Mouse (Mus musculus) intestine, embryonic 16.5 days (tissue): ENCODE data around the gene Ankrd52. TPM values are rescaled to one million over a fixed set of nuclear protein-coding genes. Genes with fewer than 3 reads are reported as not detected.

Experiments used
- ATAC-seq: fragments of 200-750 bp; cut with Nextera tagmentation; 2 replicates; pipeline ENCODE4 v1.8.0; 2017; ENCODE audit warnings: moderate TSS enrichment, moderate library complexity
- H3K27ac ChIP-seq: fragments of 300-500 bp; sonication (generic); 2 replicates; pipeline ENCODE4 v1.5.1; 2014; ENCODE audit warnings: mild to moderate bottlenecking, low read length
- H3K27me3 ChIP-seq: fragments of 300-500 bp; sonication (generic); replicated peaks from 2 replicates; pipeline ENCODE4 v1.6.1; 2014; ENCODE audit warnings: low read length, control low read depth, mixed read lengths; ENCODE audit not compliant: control insufficient read depth, insufficient read depth
- H3K36me3 ChIP-seq: fragments of 300-500 bp; sonication (generic); 2 replicates; pipeline ENCODE4 v1.6.1; 2014; ENCODE audit warnings: low read length, control low read depth; ENCODE audit not compliant: control insufficient read depth, insufficient read depth
- H3K4me1 ChIP-seq: fragments of 300-500 bp; sonication (generic); 2 replicates; pipeline ENCODE4 v1.6.1; 2014; ENCODE audit warnings: low read length, control low read depth, mixed read lengths; ENCODE audit not compliant: control insufficient read depth, insufficient read depth
- H3K4me2 ChIP-seq: fragments of 300-500 bp; sonication (generic); 2 replicates; pipeline ENCODE4 v1.6.1; 2014; ENCODE audit warnings: low read depth, low read length, control low read depth
- H3K4me3 ChIP-seq: fragments of 300-500 bp; sonication (generic); 2 replicates; pipeline ENCODE4 v1.5.1; 2014; ENCODE audit warnings: mild to moderate bottlenecking, low read length
- H3K9ac ChIP-seq: fragments of 300-500 bp; sonication (generic); 2 replicates; pipeline ENCODE4 v1.6.1; 2014; ENCODE audit warnings: low read depth, low read length
- H3K9me3 ChIP-seq: fragments of 300-500 bp; sonication (generic); 2 replicates; pipeline ENCODE4 v1.6.1; 2016; ENCODE audit warnings: low read length, control low read depth; ENCODE audit not compliant: control insufficient read depth
- WGBS: fragments of 180-500 bp; shearing (Covaris S2); extraction: QIAGEN DNeasy Blood & Tissue Kit; methylation state at CpG from one replicate; pipeline ENCODE4 v1.1.7; 2014; 5-methylcytosine and 5-hydroxymethylcytosine counted together
- polyA plus RNA-seq: library from polyadenylated mRNA; unstranded; fragments of >200 nt; fragmentation: Nextera tagmentation; extraction: Ambion mirVana; gene quantifications from 2 replicates; pipeline ENCODE4 v1.2.1, GENCODE M21; 2015

The Ankrd52 gene
- polyA plus RNA-seq, 1 experiment from 2014 or later: 6.7 TPM

DNA sequence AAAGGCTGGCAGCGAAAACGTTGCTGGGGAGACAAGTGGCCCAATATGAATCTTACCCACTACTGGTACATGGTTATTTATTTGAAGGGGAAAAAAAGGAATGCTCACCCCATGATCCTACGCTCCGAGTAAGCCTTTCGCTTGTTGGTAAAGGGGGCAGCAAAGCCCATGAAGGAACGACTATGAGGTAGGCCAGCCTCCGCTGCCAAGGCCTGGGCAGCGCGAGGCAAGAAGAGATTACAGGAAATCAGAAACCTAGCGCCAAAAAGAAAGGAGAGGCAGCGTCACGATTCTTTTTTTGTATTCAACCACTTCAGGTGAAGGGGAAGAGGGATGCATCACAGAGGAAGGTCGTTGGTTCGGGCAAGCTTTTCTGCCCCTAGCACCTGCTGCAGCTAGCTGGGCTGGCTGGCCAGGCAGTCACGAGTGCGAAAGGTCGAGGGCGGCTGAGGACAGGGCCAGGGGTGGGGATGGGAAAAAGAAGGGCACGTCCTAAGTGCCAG is 9.0 kb upstream of the Ankrd52 start:
- H3K27me3 ChIP-seq: no peaks in the 10 kb centered on the region
- H3K4me3 ChIP-seq: peak overlapping the region; percentile 72
- ATAC-seq: no peak; the same call in 1 of the 2 replicates
- H3K36me3 ChIP-seq: no peaks in the 10 kb centered on the region
- 19% methylated on average over 19 of the region's 19 CpGs for WGBS
- H3K9me3 ChIP-seq: no peaks in the 10 kb centered on the region
- H3K27ac ChIP-seq: peak overlapping the region; percentile 91
- peak overlapping the region; percentile 76 for H3K9ac ChIP-seq
- H3K4me2 ChIP-seq: peak overlapping the region; percentile 88
- H3K4me1 ChIP-seq: peaks cover 6% of the 10 kb centered on the region; the same call in 1 of the 2 replicates

GRCm38 (mm10) chr10:128368402-128369217 is 8.3 kb upstream of the Ankrd52 start, which contains the start of gene Coq10a:
Coq10a (minus strand) TSS chr10:128368997.
- peak within 1 kb of the TSS; percentile 76 for H3K9ac ChIP-seq
- no peaks in the 10 kb centered on the region for H3K36me3 ChIP-seq
- H3K27me3 ChIP-seq: no peaks in the 10 kb centered on the region
- ATAC-seq: peak; percentile 93
- peak within 1 kb of the TSS; percentile 72 for H3K4me3 ChIP-seq
- H3K27ac ChIP-seq: peak within 1 kb of the TSS; percentile 91
- H3K4me1 ChIP-seq: peaks cover 6% of the 10 kb centered on the region; the same call in 1 of the 2 replicates
- WGBS: under 1% methylated on average over 87 of the region's 87 CpGs
- no peaks in the 10 kb centered on the region for H3K9me3 ChIP-seq
- peak within 1 kb of the TSS; percentile 88 for H3K4me2 ChIP-seq

DNA sequence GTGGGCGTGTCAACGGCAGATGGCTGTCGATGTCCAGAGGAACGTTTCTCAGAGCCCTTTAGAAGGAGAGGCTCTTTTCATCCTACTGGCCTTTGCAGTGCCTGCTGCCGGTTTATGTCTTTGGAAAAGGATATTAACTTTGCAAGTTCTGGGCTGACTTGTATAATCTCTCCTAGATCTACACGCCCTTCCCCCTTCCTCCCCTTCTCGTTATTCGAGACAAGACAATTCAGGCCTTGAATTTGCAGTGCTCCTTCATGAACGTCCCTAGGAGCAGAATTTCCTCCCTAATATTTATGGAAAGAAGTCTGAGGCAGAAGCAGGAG is 7.7 kb upstream of the Ankrd52 start:
- peak overlapping the region; percentile 72 for H3K4me3 ChIP-seq
- no peaks in the 10 kb centered on the region for H3K9me3 ChIP-seq
- peaks cover 6% of the 10 kb centered on the region; the same call in 1 of the 2 replicates for H3K4me1 ChIP-seq
- ATAC-seq: no peak
- H3K36me3 ChIP-seq: no peaks in the 10 kb centered on the region
- 4% methylated on average over 9 of the region's 9 CpGs for WGBS
- H3K27me3 ChIP-seq: no peaks in the 10 kb centered on the region
- H3K27ac ChIP-seq: peak overlapping the region; percentile 91
- H3K9ac ChIP-seq: peak overlapping the region; percentile 76
- peak overlapping the region; percentile 88 for H3K4me2 ChIP-seq

- H3K4me2 ChIP-seq: peak overlapping the region; percentile 88
- peaks cover 6% of the 10 kb centered on the region; the same call in 1 of the 2 replicates for H3K4me1 ChIP-seq
- H3K36me3 ChIP-seq: no peaks in the 10 kb centered on the region
- H3K27me3 ChIP-seq: no peaks in the 10 kb centered on the region
- no peaks in the 10 kb centered on the region for H3K9me3 ChIP-seq
- 67% methylated on average over 6 of the region's 6 CpGs for WGBS
- no peak for ATAC-seq
- H3K4me3 ChIP-seq: peak overlapping the region; percentile 72; the same call in 1 of the 2 replicates
- peak overlapping the region; percentile 76 for H3K9ac ChIP-seq
- peak overlapping the region; percentile 91 for H3K27ac ChIP-seq
Observed at GRCm38 (mm10) chr10:128369599-128369998, 7.3 kb upstream of the Ankrd52 start.

- no peaks in the 10 kb centered on the region for H3K9me3 ChIP-seq
- 57% methylated on average over 6 of the region's 6 CpGs for WGBS
- no peak overlapping the region for H3K4me2 ChIP-seq
- H3K27ac ChIP-seq: peak overlapping the region; percentile 66; the same call in 1 of the 2 replicates
- no peak for ATAC-seq
- no peak overlapping the region for H3K9ac ChIP-seq
- no peaks in the 10 kb centered on the region for H3K27me3 ChIP-seq
- H3K4me1 ChIP-seq: peaks cover 6% of the 10 kb centered on the region; the same call in 1 of the 2 replicates
- no peaks in the 10 kb centered on the region for H3K36me3 ChIP-seq
- H3K4me3 ChIP-seq: no peak overlapping the region
Observed at GRCm38 (mm10) chr10:128370021-128370420, 6.9 kb upstream of the Ankrd52 start.

- Histone ChIP-seq H3K4me3 (no peak overlapping the region), H3K4me2 (no peak overlapping the region), H3K9ac (0 out of 2 replicates have a peak overlapping the region, but pooled peaks have one; percentile 16), H3K27me3 (no peaks in the 10 kb centered on the region), H3K4me1 (peaks cover 6% of the 10 kb centered on the region; the same call in 1 of the 2 replicates), H3K36me3 (no peaks in the 10 kb centered on the region), H3K9me3 (no peaks in the 10 kb centered on the region), H3K27ac (peak overlapping the region; percentile 66)
- ATAC-seq: peak; percentile 21; the same call in 1 of the 2 replicates
- WGBS: 41% methylated on average over 4 of the region's 4 CpGs
Observed at GRCm38 (mm10) chr10:128370601-128371000, 6.3 kb upstream of the Ankrd52 start.

DNA sequence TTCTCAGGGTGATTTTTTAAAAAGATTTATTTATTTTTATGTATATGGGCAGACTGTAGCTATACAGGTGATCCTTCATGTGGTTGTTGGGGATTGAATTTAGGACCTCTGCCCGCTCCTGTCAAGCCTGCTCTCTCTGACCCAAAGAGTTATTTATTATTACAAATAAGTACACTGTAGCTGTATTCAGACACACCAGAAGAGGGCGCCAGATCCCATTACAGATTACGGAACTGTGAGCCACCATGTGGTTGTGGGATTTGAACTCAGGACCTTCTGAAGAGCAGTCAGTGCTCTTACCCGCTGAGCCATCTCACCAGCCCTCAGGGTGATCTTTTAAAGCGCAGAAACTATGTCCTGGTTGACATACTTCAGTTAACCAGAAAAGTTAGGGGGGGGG is 4.8 kb upstream of the Ankrd52 start:
- Histone ChIP-seq H3K4me3 (no peak overlapping the region), H3K36me3 (no peaks in the 10 kb centered on the region), H3K9me3 (no peaks in the 10 kb centered on the region), H3K4me1 (peaks cover 6% of the 10 kb centered on the region; the same call in 1 of the 2 replicates), H3K27ac (no peak overlapping the region), H3K9ac (no peak overlapping the region), H3K4me2 (no peak overlapping the region), H3K27me3 (no peaks in the 10 kb centered on the region)
- 81% methylated on average over 5 of the region's 5 CpGs for WGBS
- no peak for ATAC-seq

- no peaks in the 10 kb centered on the region for H3K9me3 ChIP-seq
- no peaks in the 10 kb centered on the region for H3K27me3 ChIP-seq
- H3K36me3 ChIP-seq: no peaks in the 10 kb centered on the region
- H3K9ac ChIP-seq: no peak overlapping the region
- no peak overlapping the region for H3K27ac ChIP-seq
- 75% methylated on average over 6 of the region's 6 CpGs for WGBS
- no peak overlapping the region for H3K4me2 ChIP-seq
- H3K4me3 ChIP-seq: no peak overlapping the region
- no peak for ATAC-seq
- peaks cover 6% of the 10 kb centered on the region for H3K4me1 ChIP-seq
Observed at GRCm38 (mm10) chr10:128372989-128373748, 3.7 kb upstream of the Ankrd52 start.

GRCm38 (mm10) chr10:128374393-128374792 is 2.5 kb upstream of the Ankrd52 start:
- Histone ChIP-seq H3K4me2 (no peak overlapping the region), H3K4me1 (peaks cover 15% of the 10 kb centered on the region), H3K9ac (no peak overlapping the region), H3K27me3 (no peaks in the 10 kb centered on the region), H3K36me3 (no peaks in the 10 kb centered on the region), H3K4me3 (no peak overlapping the region), H3K9me3 (no peaks in the 10 kb centered on the region), H3K27ac (no peak overlapping the region)
- 77% methylated on average over 6 of the region's 6 CpGs for WGBS
- ATAC-seq: no peak
